Mouse (Mus musculus) kidney, adult 9 months (tissue): ENCODE results near the gene Negr1.

Source experiments
- DNase-seq: peaks from one replicate; pipeline ENCODE4 v3.0.0; 2022

Gene Negr1

DNA sequence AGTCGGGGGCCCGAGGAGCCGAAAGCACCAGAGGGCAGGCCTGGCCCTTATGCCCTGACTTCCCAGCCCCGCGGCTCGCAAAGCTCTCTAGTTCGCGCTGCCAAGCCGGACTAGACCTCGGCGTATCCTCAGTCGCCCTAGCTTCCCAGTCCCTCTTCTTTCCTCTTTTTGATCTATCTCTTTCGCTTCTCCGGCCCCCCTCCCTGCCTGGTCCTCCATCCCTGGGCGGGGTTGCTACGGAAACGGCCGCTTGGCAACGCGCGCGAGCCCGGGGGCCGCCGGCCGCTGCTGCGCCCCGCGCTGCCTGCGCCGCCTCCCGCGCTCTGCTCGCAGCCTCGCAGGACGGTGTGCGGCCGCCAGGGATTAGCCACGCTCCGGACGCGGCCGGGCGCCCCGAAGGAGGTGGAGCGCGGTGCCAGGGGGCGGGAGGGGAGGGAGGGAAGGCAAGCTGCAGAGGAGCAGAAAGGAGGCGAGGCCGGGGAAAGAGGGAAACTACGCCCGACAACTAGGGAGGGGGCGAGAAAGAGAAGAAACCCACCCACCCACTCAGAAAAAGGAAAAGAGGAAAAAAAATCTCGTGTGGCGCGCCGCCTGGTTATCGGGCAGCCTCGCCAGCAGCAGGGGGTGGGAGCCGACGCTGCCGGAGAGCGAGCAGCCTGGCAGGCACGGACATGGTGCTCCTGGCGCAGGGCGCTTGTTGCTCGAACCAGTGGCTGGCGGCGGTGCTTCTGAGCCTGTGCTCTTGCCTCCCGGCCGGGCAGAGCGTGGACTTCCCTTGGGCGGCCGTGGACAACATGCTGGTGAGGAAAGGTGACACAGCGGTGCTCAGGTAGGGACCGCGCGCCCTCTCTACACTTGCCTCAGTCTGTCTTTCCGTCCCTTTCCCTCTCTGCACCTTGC lies at the start of gene Negr1:
Gene Negr1 (plus strand): TSS at position 271 of the 900 bp plus-strand sequence.
- peak; percentile 7 for DNase-seq

DNA sequence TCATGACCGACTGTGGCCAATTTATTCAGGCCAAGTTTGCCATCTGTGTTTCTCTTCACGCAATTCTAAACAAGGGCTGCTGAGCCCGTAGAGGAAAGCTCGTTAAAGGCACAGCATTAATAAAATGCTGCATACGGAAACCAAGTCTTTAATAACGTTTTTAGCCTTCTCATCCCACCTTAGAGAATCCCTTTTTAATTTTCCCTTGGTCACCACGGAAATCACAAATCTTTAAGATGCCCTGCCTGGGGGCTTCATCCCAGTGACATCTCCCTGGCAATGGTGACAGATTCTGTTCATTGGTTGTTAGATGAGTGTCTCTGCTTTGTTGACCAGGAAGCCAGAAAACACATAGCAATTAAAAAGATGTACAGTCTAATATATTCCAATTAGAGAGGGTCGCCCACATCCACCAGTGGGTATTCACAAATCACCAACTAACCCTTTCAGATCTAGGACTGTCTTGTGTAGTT lies 35.1 kb upstream of the Negr1 start:
- no peak for DNase-seq

DNA sequence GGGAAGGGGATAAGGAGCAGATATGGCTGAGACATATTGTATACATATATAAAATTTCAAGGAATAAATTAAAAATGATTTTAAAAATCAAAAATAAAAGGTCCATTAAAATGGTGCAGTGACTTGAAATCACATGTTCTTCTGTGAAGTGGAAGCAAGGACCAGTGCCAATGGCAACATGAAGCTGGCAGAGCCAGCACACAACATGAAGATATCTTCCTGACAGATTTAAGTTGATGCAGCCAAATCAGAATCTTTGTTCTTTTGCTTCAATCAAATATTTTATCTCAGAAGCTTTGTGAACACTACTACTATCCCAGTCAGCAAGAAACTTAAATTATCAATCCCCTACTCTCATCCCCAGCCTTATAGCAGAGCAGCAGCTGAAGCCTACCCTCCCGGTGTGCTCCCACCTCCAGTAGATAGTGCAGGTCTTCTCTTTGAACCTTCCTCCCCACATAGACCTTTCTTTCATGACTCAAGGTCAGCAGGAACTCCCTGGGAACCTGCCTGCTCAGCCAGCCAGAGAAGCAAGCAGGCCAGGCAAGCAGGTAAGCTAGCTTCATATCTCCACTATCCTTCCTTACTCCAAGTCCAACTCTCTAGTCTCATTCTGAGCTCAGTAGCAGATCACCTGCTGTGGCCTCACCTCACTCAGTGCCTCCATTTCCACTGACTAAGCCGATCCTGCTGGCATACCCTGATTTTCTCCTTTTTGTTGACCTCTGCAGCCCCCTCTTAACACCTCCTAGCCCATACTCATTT lies 34.2 kb upstream of the Negr1 start:
- DNase-seq = no peak

DNA sequence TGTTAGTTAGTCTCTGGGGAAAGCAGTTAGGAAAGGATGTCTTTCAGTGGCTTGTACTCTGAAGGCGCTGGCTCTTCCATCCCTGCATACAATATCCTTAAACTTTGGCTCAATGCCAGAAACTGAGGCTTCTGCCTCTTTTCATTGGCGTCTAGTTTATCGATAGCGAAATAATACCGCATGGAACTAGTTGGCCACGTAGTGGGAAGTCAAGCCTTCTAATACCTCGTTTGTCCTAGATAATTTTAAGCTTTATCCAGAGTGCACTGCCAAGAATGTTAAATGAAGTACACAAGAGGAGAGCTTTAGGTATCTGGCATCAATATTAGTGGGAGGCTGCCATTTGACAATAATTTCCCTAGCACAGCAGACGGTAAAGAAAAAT lies 2.2 kb upstream of the Negr1 start:
- no peak for DNase-seq

DNA sequence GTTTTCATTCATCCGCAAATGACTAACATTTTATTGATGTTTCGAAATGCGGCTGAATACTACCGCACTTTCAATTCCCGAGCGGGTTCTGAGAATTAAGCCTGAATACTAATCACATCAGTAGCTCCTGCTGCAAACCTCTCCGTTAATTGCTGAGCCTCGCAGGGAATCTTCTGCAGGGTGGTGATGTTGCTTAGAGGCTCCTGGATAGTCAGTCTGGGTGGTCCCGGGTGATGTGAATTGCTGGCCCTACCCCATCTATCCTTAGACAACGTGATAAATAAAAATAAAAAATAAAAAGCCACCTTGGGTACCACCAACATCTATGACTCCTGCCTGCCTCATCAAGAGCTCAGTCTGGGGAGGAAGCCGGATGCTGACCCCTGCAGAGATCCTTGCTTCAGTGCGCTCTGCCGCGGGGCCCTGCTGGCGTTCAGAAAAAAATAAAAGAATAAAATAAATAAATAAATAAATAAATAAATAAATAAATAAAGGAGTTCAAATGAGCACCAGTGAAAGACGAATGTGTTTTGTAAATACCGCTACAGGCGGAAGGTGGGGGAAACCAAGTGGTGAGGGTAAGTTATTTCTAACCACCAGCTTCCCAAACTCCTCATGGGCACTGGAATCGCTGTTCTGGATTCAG lies 1.6 kb upstream of the Negr1 start:
- DNase-seq = no peak

DNA sequence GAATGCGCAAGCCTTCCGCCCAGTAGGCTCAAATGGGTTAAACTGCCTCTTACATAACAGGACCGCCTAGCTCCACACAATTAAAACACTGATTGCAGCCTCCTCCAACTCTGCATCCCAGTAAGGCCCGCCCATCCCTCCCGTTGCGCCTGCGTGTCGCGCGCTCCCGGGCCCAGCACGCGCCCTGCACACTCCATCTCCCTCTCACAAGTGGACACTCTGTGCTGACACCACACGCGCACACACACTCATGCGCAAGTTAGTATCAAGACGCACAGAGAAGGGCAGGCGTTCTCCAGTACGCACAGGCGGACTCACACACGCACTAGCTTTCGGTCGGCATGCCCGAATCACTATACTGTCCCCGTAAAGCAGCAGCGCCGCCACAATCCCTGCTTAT lies 828 bp upstream of the Negr1 start:
- DNase-seq = peak; percentile 43

DNA sequence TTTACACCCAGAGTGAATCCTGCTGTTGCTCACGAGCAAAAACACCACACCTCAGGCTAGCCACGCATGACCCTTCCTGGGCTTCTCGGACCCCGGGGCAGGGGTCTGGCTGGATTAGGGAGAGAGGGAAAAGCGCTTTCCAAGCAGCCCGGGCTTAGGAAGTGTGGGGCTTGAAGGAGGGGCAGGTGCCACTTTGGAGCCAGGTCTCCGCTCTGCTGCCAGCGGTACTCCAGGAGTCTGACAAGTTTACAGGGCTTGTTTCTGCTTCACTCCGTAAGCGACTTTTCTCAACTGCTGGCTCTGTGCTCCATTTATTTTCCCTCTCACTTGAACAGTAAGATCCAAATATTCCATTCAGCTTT lies 811 bp downstream of the Negr1 start:
- DNase-seq = no peak

DNA sequence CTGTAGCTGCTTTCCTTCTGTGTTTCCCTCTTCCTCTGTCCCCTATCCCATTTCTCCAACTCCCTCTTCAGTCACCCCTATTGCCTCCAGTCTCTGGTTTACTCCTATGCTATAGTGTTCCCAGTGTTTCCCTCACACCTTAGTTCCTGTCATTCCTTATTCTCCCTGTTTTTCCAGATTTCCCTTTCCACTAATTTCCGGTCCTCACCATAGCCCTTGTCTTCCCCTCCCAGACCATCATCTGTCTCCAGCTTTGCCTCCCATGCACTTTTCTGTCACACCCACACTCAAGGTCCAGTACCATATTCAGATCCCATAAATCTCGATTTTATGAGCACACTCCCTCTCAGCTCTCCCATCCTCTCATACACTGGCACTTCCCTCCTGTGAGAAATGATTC lies 1.2 kb downstream of the Negr1 start:
- DNase-seq = no peak

DNA sequence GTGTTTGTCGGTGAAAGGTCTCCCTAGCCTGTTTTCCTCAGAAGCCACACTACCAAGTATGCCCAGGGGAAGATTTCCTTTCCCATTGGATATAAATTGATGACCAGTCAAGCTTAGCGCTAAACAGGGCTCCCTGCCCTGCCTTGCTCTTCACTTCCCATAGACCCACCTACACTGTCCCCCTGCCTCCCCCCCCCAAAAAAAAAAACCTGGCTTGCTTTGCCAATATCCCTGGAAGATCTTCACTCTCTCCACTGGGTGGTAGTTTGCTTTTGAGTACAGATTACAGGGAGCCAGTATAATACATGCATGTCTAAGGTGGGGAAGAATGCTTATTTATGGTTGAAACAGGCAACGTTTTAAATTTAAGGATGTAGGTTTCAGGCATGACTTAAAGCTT lies 1.8 kb downstream of the Negr1 start:
- no peak for DNase-seq

DNA sequence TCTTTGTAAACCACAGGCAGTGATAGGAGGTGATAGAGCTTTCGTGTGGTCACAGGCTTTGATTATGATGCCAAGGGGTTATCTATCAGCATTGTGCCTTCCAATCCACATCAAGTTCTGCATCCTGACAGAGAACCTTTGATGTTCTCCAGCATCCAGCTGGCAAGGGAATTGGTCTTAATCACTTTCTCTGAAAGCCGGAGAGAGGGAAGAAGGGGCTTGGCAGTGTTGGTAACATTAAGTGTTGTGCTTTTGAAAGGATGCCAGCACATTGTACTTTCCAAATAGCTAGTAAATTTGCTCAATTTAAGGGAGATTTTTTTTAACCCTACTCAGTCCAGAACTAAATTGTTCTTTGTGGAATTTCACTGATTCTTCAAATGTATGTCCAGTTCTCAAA lies 11.9 kb downstream of the Negr1 start:
- DNase-seq = no peak

DNA sequence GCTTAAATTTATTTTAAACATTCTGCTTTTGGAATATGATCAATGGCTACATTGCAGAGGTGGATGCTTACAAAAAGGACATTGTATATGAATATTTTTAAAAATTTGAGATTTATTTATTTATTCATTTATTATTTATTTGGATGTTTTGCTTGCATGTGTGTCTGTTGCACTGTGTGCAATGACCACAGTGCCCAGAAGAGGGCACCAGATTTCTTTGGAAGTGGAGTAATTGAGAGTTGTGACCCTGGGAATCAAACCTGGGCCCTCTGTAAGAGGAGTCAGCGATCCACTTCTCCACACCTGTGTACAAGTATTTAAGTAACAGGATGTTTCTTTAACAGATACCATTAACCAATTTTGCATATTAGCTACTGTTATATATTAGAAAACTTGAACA lies 14.7 kb downstream of the Negr1 start:
- DNase-seq = no peak

DNA sequence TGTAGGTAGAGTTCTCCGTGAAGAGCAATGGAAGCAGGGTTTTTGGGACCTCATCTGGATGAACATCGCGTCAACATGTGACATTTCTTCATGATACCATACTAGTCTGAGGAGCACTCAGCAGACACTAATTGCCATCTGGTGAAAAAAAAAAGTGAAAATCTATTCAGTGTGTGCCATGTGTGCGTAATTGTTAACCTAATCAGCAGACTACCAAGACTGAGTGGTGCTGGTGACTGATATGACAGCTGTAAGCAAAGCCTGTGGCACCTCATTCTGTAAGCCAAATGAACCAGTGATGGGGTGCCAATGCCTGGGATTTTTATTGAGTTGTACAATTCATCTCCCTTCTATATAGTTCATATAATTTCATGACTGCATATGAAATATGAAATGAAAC lies 29.0 kb downstream of the Negr1 start:
- DNase-seq = no peak

DNA sequence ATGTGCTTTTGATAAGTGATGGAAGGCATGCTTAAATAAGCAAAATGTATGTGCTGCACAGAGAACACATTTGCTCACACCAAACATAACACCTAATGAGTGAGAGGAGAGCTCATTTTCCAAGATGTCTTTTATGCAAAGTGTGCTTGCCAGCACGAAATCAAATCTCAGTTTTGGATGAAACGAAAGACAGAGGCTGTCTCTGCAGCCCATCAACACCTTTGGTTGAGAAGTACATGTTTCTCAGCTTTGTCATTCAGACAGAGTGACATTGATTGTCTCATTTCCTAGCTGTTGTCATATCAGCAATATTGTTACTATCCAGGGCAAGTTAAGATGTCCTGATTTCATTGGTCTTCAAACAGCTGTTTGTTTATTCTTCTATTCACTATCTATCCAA lies 29.5 kb downstream of the Negr1 start:
- no peak for DNase-seq

DNA sequence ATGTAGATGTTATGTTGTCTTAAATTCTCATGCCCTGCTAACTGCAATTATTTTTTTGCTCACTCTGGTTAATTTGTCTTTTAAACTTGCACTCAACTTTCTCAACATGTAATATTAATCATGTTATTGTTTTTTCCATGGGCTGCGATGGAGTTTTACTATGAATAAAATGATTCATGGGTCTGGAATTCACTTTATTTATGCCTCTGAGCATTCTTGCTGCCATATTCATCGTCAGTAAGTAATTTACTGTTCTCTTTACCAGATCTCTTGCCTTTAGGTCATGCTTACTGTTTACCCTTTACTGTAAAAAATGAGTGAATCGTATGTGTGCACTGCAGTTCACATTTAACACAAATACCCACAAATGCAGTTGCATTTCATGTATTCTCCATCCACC lies 45.3 kb downstream of the Negr1 start:
- DNase-seq = no peak

DNA sequence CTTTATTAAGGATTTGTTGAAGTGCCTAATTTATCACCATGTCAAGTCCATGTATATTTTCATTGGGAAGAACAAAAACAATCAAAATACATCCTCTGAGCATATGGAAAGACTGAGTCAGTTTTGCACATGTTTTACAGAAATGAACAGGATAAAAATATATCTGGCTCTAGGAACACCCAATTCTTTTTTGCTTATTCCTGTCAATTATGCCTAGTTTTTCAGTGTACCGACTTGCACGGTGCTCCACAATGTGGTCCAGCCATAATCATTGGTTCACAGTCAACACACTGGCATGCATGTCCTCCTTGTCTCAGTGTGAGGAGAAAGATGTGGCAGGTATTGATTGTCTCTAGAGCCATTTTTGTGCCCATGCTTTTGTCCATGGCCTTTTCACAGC lies 58.3 kb downstream of the Negr1 start:
- no peak for DNase-seq

DNA sequence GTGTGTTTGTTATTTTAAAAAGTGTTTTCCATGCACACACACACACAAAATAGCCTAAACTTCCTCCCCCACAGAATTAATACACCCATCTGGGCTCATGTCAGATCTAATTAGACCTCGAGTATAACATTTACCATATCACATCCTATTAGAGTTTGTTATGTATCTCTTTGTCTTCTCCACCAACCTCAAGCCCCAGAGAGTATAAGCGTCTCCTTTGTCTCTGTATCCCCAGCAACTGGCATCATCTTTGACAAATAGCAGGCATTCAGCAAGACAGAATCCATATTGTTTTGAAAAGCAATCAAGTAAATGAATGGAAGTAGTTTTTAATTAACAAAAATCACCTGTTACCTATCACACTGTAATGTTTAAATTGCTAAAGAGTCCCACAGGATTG lies 67.0 kb downstream of the Negr1 start:
- no peak for DNase-seq

DNA sequence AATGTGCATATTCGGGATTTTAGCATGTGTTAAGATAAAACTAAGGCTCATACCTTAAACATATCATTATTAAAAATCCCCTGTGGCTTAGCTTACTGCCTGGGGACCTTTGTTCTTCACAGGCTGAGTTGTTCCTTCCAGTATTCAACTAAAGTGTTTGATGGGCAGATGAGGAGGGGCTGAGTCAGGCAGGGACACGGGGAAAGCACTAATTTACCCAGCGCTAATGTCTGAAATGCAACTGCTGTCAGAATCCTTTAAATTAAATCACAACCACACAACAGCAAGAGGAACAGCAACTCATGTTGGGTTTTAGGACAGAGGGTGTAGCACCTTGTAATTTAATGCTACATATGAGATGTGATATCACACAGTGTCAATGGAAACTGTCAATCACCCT lies 71.3 kb downstream of the Negr1 start:
- no peak for DNase-seq

DNA sequence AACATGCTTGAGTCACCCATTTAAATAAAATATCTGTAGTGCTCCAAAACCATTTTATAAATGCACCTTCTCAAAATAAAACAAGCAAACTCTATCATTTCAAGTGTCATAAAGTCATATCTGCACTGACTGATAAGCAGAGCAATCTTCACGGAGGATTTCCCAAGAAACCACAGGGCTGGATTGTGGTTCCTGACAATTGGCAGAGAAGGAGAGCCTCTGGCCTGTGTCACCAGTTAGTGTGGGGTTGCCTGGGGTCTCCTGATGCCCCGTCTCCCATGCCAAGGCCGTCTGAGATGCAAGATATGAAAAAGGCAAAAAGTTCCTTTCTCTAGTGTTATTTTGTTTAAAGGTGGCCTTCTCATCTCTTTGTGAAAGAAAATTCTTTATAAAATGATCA lies 77.8 kb downstream of the Negr1 start:
- DNase-seq = no peak

DNA sequence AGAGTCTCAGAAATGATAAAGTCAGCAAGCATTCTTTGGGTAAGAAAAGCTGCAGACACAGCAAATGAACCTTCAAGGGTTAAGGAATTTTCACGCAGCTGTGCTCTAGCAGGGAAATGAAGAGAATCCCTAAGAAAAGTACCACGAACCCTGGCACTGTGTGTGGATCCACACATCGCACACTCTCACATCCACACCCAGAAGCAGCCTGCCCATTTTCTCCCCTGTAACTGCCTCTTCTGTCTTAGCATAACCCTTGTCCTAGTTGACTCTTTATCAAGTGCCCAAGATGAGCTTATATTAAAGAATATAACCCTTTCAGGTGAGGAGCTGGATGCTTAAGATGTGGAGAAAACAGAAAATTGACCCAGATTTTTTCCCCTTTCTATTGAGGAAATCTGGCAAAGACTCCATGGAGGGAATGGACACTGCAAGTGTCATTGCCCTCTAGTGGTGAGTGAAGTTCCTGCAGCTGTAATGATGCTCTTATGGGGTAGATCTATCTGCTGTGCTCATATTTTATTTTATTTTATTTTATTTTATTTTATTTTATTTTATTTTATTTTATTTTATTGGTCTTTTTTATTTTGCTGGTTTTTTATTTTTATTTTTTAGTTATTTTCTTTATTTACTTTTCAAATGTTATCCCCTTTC lies 82.2 kb downstream of the Negr1 start:
- DNase-seq = peak; percentile 34

DNA sequence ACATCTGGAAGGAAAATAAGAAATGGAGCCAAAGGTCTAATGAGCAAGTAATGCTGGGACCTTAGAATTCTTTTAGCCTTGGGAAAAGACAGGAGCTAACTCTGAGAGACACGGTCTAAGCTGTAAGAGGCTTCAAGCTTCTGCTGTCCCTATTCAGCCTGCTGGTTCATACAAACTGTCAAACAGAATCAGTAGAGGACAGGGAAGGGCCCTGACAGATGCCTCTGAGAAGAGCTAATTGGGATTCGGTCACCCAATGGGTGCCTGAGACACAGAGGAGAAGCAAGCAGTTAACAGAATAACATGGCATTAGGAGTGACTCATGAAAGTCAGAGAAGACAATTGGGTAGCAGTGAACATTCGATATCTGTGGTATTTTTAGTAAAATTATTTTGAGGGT lies 86.8 kb downstream of the Negr1 start:
- DNase-seq = no peak

DNA sequence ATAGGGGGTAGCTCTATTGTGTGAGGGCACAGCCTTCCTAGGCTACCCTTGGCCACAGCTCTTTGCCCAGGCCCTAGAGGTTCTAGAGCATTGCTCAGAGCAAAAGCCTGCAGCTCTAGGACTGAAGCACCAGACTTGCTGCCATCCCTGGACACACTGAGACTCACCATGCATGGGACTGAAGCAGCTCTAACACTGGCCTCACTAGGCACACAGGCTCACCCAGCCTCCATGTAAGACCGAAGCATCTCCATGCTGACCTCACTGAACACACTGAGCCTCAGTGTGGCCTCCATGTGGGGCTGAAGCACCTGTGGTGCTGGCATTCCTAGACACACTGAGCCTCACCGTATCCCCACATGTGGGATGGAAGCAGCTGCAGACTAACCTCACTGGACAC lies 101.0 kb downstream of the Negr1 start:
- no peak for DNase-seq

DNA sequence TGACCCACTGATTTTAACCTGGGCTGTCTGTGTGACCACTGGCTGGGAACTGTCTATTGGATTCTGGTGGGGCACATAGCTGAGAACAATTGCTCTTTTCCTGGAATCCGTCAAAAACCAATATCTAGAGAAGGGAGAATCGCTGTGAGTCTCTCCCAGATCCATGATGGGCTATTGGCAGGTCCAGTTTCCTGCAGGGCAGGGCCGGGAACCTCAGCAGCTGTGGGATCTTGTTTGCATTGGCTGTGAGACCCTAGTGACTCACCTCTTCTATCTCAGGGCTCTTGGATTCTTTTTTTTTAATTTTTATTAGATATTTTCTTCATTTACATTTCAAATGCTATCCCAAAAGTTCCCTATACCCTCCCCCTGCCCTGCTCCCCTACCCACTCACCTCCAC lies 111.0 kb downstream of the Negr1 start:
- no peak for DNase-seq

DNA sequence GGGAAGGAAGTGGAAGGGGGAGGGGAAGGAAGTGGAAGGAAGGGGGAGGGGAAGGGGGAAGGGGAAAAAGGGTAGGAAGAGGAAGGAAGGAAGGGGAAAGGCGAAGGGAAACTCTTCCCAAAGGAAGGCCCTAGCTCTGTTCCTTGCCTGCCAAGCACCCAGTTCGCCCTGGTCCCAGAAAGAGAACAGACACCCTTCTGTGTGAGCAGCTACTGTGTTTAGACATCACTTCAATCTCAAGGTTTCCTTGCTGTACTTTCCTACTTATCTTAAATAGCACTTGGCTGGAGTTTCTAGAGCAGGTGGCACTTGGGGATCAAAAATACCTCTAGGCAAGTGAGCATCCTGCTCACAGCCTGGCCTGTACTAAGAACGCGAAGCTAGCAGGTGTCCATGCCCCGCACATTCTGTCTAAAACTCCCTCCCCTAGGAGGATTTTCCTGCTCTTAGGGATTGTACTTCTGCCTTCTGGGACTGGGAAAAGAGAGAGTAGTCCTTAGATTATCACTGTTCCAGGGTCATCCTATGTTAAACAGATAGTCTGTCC lies 128.5 kb downstream of the Negr1 start:
- no peak for DNase-seq
